Mouse (Mus musculus) ES-Bruce4 (cell line): ENCODE results near the gene Mybph. TPM values are rescaled to one million over a fixed set of nuclear protein-coding genes. Genes with fewer than 3 reads are reported as not detected.

ENCODE experiments used
- H3K27ac ChIP-seq: 2 replicates; pipeline ENCODE4 v1.5.1; 2012; ENCODE audit warnings: low read length, inconsistent platforms; ENCODE audit not compliant: insufficient read depth
- H3K27me3 ChIP-seq: 2 replicates; pipeline ENCODE4 v1.6.1; 2012; ENCODE audit warnings: mild to moderate bottlenecking, low read length, inconsistent platforms; ENCODE audit not compliant: control insufficient read depth, poor library complexity, insufficient read depth, severe bottlenecking
- H3K36me3 ChIP-seq: 2 replicates; pipeline ENCODE4 v1.6.1; 2012; ENCODE audit warnings: inconsistent platforms, mild to moderate bottlenecking, low read length, moderate library complexity; ENCODE audit not compliant: control insufficient read depth, poor library complexity, insufficient read depth, severe bottlenecking
- H3K4me1 ChIP-seq: one replicate; pipeline ENCODE4 v1.8.1; 2011; ENCODE audit warnings: low read length; ENCODE audit not compliant: control insufficient read depth, insufficient read depth
- H3K4me3 ChIP-seq: 2 replicates; pipeline ENCODE4 v1.5.1; 2011; ENCODE audit warnings: low read depth, mild to moderate bottlenecking, low read length
- H3K9ac ChIP-seq: 2 replicates; pipeline ENCODE4 v1.6.1; 2012; ENCODE audit warnings: low read depth, mild to moderate bottlenecking, inconsistent platforms; ENCODE audit not compliant: poor library complexity, severe bottlenecking
- H3K9me3 ChIP-seq: replicated peaks from 2 replicates; pipeline ENCODE4 v1.6.1; 2012; ENCODE audit warnings: mild to moderate bottlenecking, low read length, inconsistent platforms; ENCODE audit not compliant: control insufficient read depth, poor library complexity, insufficient read depth, severe bottlenecking
- CTCF ChIP-seq: IDR thresholded peaks from one replicate; pipeline ENCODE4 v1.8.1; 2011; ENCODE audit warnings: low read depth, low read length
- EP300 ChIP-seq: IDR thresholded peaks from 2 replicates; pipeline ENCODE4 v1.6.1; 2011; ENCODE audit warnings: low read depth, low read length; ENCODE audit not compliant: insufficient read depth
- POLR2A ChIP-seq: IDR thresholded peaks from one replicate; pipeline ENCODE4 v1.8.1; 2011; ENCODE audit warnings: low read length; ENCODE audit not compliant: insufficient read depth
- polyA plus RNA-seq: library from polyadenylated mRNA; stranded (reverse); fragments of >200 nt; gene quantifications from 2 replicates; pipeline ENCODE4 v1.2.4, GENCODE M21; 2011; ENCODE audit warnings: low read depth; ENCODE audit not compliant: missing spikeins, insufficient read depth, insufficient read length

The Mybph gene
- polyA plus RNA-seq, 1 experiment = not detected

GRCm38 (mm10) chr1:134164454-134164853, 28.8 kb upstream of the Mybph start:
- H3K36me3 ChIP-seq = no peaks in the 10 kb centered on the region
- no peaks in the 10 kb centered on the region for H3K9me3 ChIP-seq
- TF ChIP-seq POLR2A (no peak), CTCF (no peak), EP300 (no peak)
- H3K4me1 ChIP-seq = no peaks in the 10 kb centered on the region
- H3K9ac ChIP-seq = no peak overlapping the region
- H3K4me3 ChIP-seq = no peak overlapping the region
- no peak overlapping the region for H3K27ac ChIP-seq
- no peaks in the 10 kb centered on the region for H3K27me3 ChIP-seq

- H3K4me1 ChIP-seq = no peaks in the 10 kb centered on the region
- H3K27ac ChIP-seq = no peak overlapping the region
- H3K4me3 ChIP-seq = no peak overlapping the region
- TF ChIP-seq CTCF = no peak
- no peak for TF ChIP-seq EP300
- no peak for TF ChIP-seq POLR2A
- no peaks in the 10 kb centered on the region for H3K27me3 ChIP-seq
- no peaks in the 10 kb centered on the region; the same call in 1 of the 2 replicates for H3K9me3 ChIP-seq
- H3K9ac ChIP-seq = no peak overlapping the region
- H3K36me3 ChIP-seq = no peaks in the 10 kb centered on the region
Measured at GRCm38 (mm10) chr1:134166547-134166946, 26.7 kb upstream of the Mybph start.

GRCm38 (mm10) chr1:134167416-134168305, 25.6 kb upstream of the Mybph start:
- Histone ChIP-seq H3K9ac (no peak overlapping the region), H3K27ac (no peak overlapping the region), H3K4me3 (no peak overlapping the region), H3K4me1 (no peaks in the 10 kb centered on the region), H3K27me3 (no peaks in the 10 kb centered on the region), H3K36me3 (no peaks in the 10 kb centered on the region), H3K9me3 (no peaks in the 10 kb centered on the region; the same call in 1 of the 2 replicates)
- no peak for TF ChIP-seq POLR2A
- TF ChIP-seq CTCF = no peak
- TF ChIP-seq EP300 = no peak

GRCm38 (mm10) chr1:134168567-134168966, 24.7 kb upstream of the Mybph start:
- H3K27me3 ChIP-seq = no peaks in the 10 kb centered on the region
- H3K4me3 ChIP-seq = no peak overlapping the region
- TF ChIP-seq EP300 (no peak), CTCF (no peak), POLR2A (no peak)
- no peak overlapping the region for H3K9ac ChIP-seq
- no peak overlapping the region for H3K27ac ChIP-seq
- no peaks in the 10 kb centered on the region for H3K36me3 ChIP-seq
- no peaks in the 10 kb centered on the region for H3K4me1 ChIP-seq
- no peaks in the 10 kb centered on the region; the same call in 1 of the 2 replicates for H3K9me3 ChIP-seq

GRCm38 (mm10) chr1:134168985-134169697, 24.1 kb upstream of the Mybph start:
- H3K27me3 ChIP-seq = no peaks in the 10 kb centered on the region
- H3K36me3 ChIP-seq = no peaks in the 10 kb centered on the region
- H3K9ac ChIP-seq = no peak overlapping the region
- no peaks in the 10 kb centered on the region; the same call in 1 of the 2 replicates for H3K9me3 ChIP-seq
- TF ChIP-seq EP300 (no peak), POLR2A (no peak), CTCF (no peak)
- H3K4me3 ChIP-seq = no peak overlapping the region
- no peaks in the 10 kb centered on the region for H3K4me1 ChIP-seq
- no peak overlapping the region for H3K27ac ChIP-seq

- peaks cover 4% of the 10 kb centered on the region for H3K4me1 ChIP-seq
- H3K9me3 ChIP-seq = no peaks in the 10 kb centered on the region; the same call in 1 of the 2 replicates
- no peaks in the 10 kb centered on the region for H3K27me3 ChIP-seq
- TF ChIP-seq CTCF (no peak), POLR2A (no peak), EP300 (no peak)
- H3K9ac ChIP-seq = no peak overlapping the region
- no peak overlapping the region for H3K27ac ChIP-seq
- H3K4me3 ChIP-seq = no peak overlapping the region
- H3K36me3 ChIP-seq = no peaks in the 10 kb centered on the region
Measured at GRCm38 (mm10) chr1:134173081-134173480, 20.2 kb upstream of the Mybph start.
